Mouse (Mus musculus): Measurements from ENCODE around the gene Mipol1. TPM values are rescaled to one million over a fixed set of nuclear protein-coding genes. Genes with fewer than 3 reads are reported as not detected.
"Not testable (repeated sequence)": the region's sequence is repeated elsewhere in the genome, so short reads cannot be mapped to it uniquely, and the experiment has no call there.

The Mipol1 gene
- polyA plus RNA-seq, 1 experiment from 2014 or later: 7.5 TPM

- no peaks in the 10 kb centered on the region for H3K27me3 ChIP-seq (replicated peaks)
- no peak overlapping the region for H3K4me2 ChIP-seq
- WGBS: 71% methylated on average over 2 of the region's 2 CpGs
- no peak overlapping the region for H3K27ac ChIP-seq (replicated peaks)
- H3K36me3 ChIP-seq: no peaks in the 10 kb centered on the region
- ATAC-seq (ENCODE audit: extremely low read depth, insufficient number of reproducible peaks, low FRiP score, low TSS enrichment): no peak
- H3K9ac ChIP-seq: no peak overlapping the region
- H3K4me3 ChIP-seq: no peak overlapping the region
- H3K4me1 ChIP-seq: no peaks in the 10 kb centered on the region
- 0 out of 2 replicates have a peak, but pooled peaks cover 4% of the 10 kb centered on the region for H3K9me3 ChIP-seq
These were observed 198.5 kb downstream of the Mipol1 start for GRCm38 (mm10) chr12:57428767-57429166.

- 73% methylated on average over 8 of the region's 8 CpGs for WGBS
- H3K4me2 ChIP-seq; H3K9ac ChIP-seq; H3K36me3 ChIP-seq; H3K27me3 ChIP-seq (replicated peaks); H3K9me3 ChIP-seq; ATAC-seq (ENCODE audit: extremely low read depth, insufficient number of reproducible peaks, low FRiP score, low TSS enrichment); H3K4me3 ChIP-seq; H3K4me1 ChIP-seq; H3K27ac ChIP-seq (replicated peaks): not testable (repeated sequence)
These were observed 206.9 kb downstream of the Mipol1 start for GRCm38 (mm10) chr12:57436939-57437659.

GRCm38 (mm10) chr12:57444281-57444903, 214.2 kb downstream of the Mipol1 start:
- Histone ChIP-seq H3K4me1 (no peaks in the 10 kb centered on the region), H3K4me2 (no peak overlapping the region), H3K36me3 (no peaks in the 10 kb centered on the region), H3K9me3 (no peaks in the 10 kb centered on the region), H3K27me3 (replicated peaks) (no peaks in the 10 kb centered on the region), H3K9ac (no peak overlapping the region), H3K27ac (replicated peaks) (no peak overlapping the region), H3K4me3 (no peak overlapping the region)
- 64% methylated on average over 10 of the region's 10 CpGs for WGBS
- no peak for ATAC-seq (ENCODE audit: extremely low read depth, insufficient number of reproducible peaks, low FRiP score, low TSS enrichment)

GRCm38 (mm10) chr12:57447331-57447730, 217.1 kb downstream of the Mipol1 start:
- Histone ChIP-seq H3K4me3 (no peak overlapping the region), H3K9ac (no peak overlapping the region), H3K27ac (replicated peaks) (no peak overlapping the region), H3K9me3 (no peaks in the 10 kb centered on the region), H3K4me1 (no peaks in the 10 kb centered on the region), H3K4me2 (no peak overlapping the region), H3K27me3 (replicated peaks) (no peaks in the 10 kb centered on the region), H3K36me3 (no peaks in the 10 kb centered on the region)
- no peak for ATAC-seq (ENCODE audit: extremely low read depth, insufficient number of reproducible peaks, low FRiP score, low TSS enrichment)
- WGBS: 54% methylated on average over 3 of the region's 3 CpGs

- no peaks in the 10 kb centered on the region for H3K36me3 ChIP-seq
- no peak for ATAC-seq (ENCODE audit: extremely low read depth, insufficient number of reproducible peaks, low FRiP score, low TSS enrichment)
- H3K9me3 ChIP-seq: no peaks in the 10 kb centered on the region
- no peak overlapping the region for H3K4me2 ChIP-seq
- no peaks in the 10 kb centered on the region for H3K4me1 ChIP-seq
- no peaks in the 10 kb centered on the region for H3K27me3 ChIP-seq (replicated peaks)
- H3K27ac ChIP-seq (replicated peaks): no peak overlapping the region
- WGBS: 46% methylated on average over 1 of the region's 1 CpGs
- no peak overlapping the region for H3K4me3 ChIP-seq
- H3K9ac ChIP-seq: no peak overlapping the region
These were observed 219.1 kb downstream of the Mipol1 start for GRCm38 (mm10) chr12:57449299-57449698.

- Histone ChIP-seq H3K27me3 (replicated peaks) (no peaks in the 10 kb centered on the region), H3K4me1 (no peaks in the 10 kb centered on the region), H3K36me3 (no peaks in the 10 kb centered on the region), H3K9ac (no peak overlapping the region), H3K9me3 (no peaks in the 10 kb centered on the region), H3K4me2 (no peak overlapping the region), H3K4me3 (no peak overlapping the region), H3K27ac (replicated peaks) (no peak overlapping the region)
- 74% methylated on average over 5 of the region's 5 CpGs for WGBS
- ATAC-seq (ENCODE audit: extremely low read depth, insufficient number of reproducible peaks, low FRiP score, low TSS enrichment): no peak
These were observed 219.9 kb downstream of the Mipol1 start for GRCm38 (mm10) chr12:57450017-57450583.

- Histone ChIP-seq H3K4me1 (no peaks in the 10 kb centered on the region), H3K9ac (no peak overlapping the region), H3K27me3 (replicated peaks) (no peaks in the 10 kb centered on the region), H3K36me3 (no peaks in the 10 kb centered on the region), H3K4me2 (no peak overlapping the region), H3K9me3 (no peaks in the 10 kb centered on the region), H3K27ac (replicated peaks) (no peak overlapping the region), H3K4me3 (no peak overlapping the region)
- ATAC-seq (ENCODE audit: extremely low read depth, insufficient number of reproducible peaks, low FRiP score, low TSS enrichment): no peak
- WGBS: 51% methylated on average over 4 of the region's 4 CpGs
These were observed 226.7 kb downstream of the Mipol1 start for GRCm38 (mm10) chr12:57456911-57457310.

GRCm38 (mm10) chr12:57457339-57457738, 227.1 kb downstream of the Mipol1 start:
- 40% methylated on average over 4 of the region's 4 CpGs for WGBS

GRCm38 (mm10) chr12:57464520-57465334, 234.5 kb downstream of the Mipol1 start:
- H3K9ac ChIP-seq: no peak overlapping the region
- no peaks in the 10 kb centered on the region for H3K27me3 ChIP-seq (replicated peaks)
- no peak overlapping the region for H3K4me2 ChIP-seq
- H3K4me3 ChIP-seq: no peak overlapping the region
- no peak overlapping the region for H3K27ac ChIP-seq (replicated peaks)
- 72% methylated on average over 12 of the region's 12 CpGs for WGBS
- H3K4me1 ChIP-seq: no peaks in the 10 kb centered on the region
- no peaks in the 10 kb centered on the region for H3K36me3 ChIP-seq
- ATAC-seq (ENCODE audit: extremely low read depth, insufficient number of reproducible peaks, low FRiP score, low TSS enrichment): no peak
- no peaks in the 10 kb centered on the region for H3K9me3 ChIP-seq

More at GRCm38 (mm10) chr12:57457339-57457738, 227.1 kb downstream of the Mipol1 start:
- no peak overlapping the region for H3K27ac ChIP-seq (replicated peaks)
- no peaks in the 10 kb centered on the region for H3K36me3 ChIP-seq
- no peaks in the 10 kb centered on the region for H3K27me3 ChIP-seq (replicated peaks)
- H3K9me3 ChIP-seq: no peaks in the 10 kb centered on the region
- H3K9ac ChIP-seq: no peak overlapping the region
- no peaks in the 10 kb centered on the region for H3K4me1 ChIP-seq
- H3K4me2 ChIP-seq: no peak overlapping the region
- no peak overlapping the region for H3K4me3 ChIP-seq
- ATAC-seq (ENCODE audit: extremely low read depth, insufficient number of reproducible peaks, low FRiP score, low TSS enrichment): no peak

GRCm38 (mm10) chr12:57471786-57472185, 241.6 kb downstream of the Mipol1 start:
- no peak overlapping the region for H3K27ac ChIP-seq (replicated peaks)
- H3K9ac ChIP-seq: no peak overlapping the region
- no peaks in the 10 kb centered on the region for H3K9me3 ChIP-seq
- no peaks in the 10 kb centered on the region for H3K4me1 ChIP-seq
- WGBS: 79% methylated on average over 8 of the region's 8 CpGs
- no peak overlapping the region for H3K4me3 ChIP-seq
- no peak for ATAC-seq (ENCODE audit: extremely low read depth, insufficient number of reproducible peaks, low FRiP score, low TSS enrichment)
- H3K36me3 ChIP-seq: no peaks in the 10 kb centered on the region
- no peak overlapping the region for H3K4me2 ChIP-seq
- H3K27me3 ChIP-seq (replicated peaks): no peaks in the 10 kb centered on the region

- 60% methylated on average over 3 of the region's 3 CpGs for WGBS
- Histone ChIP-seq H3K4me3 (no peak overlapping the region), H3K9me3 (no peaks in the 10 kb centered on the region), H3K9ac (no peak overlapping the region), H3K27me3 (replicated peaks) (no peaks in the 10 kb centered on the region), H3K4me2 (no peak overlapping the region), H3K4me1 (no peaks in the 10 kb centered on the region), H3K36me3 (no peaks in the 10 kb centered on the region), H3K27ac (replicated peaks) (no peak overlapping the region)
- no peak for ATAC-seq (ENCODE audit: extremely low read depth, insufficient number of reproducible peaks, low FRiP score, low TSS enrichment)
These were observed 246.6 kb downstream of the Mipol1 start for GRCm38 (mm10) chr12:57476876-57477275.
